Mouse (Mus musculus): ENCODE data around the gene Csnk2b.

The Csnk2b gene

GRCm38 (mm10) chr17:35115046-35116019, 6.5 kb downstream of the Csnk2b start, which contains the start of gene Ly6g5b:
Gene Ly6g5b, minus strand, starts transcription at chr17:35115428.
- DNase-seq, result peak; percentile 73

GRCm38 (mm10) chr17:35111774-35112173, 10.1 kb downstream of the Csnk2b start:
- no peak for DNase-seq

GRCm38 (mm10) chr17:35108097-35108496, 13.8 kb downstream of the Csnk2b start, which contains the start of gene Ly6g5c:
Gene Ly6g5c, plus strand, starts transcription at chr17:35108279.
- no peak for DNase-seq

- no peak for DNase-seq
Observed at GRCm38 (mm10) chr17:35106522-35106921, 15.3 kb downstream of the Csnk2b start.

GRCm38 (mm10) chr17:35105740-35106389, 16.0 kb downstream of the Csnk2b start:
- peak; percentile 56 for DNase-seq

GRCm38 (mm10) chr17:35104754-35105153, 17.1 kb downstream of the Csnk2b start:
- DNase-seq, result no peak

- no peak for DNase-seq
Observed at GRCm38 (mm10) chr17:35104079-35104478, 17.8 kb downstream of the Csnk2b start.

- DNase-seq, result no peak
Observed at GRCm38 (mm10) chr17:35103221-35103690, 18.6 kb downstream of the Csnk2b start.

GRCm38 (mm10) chr17:35102299-35102698, 19.6 kb downstream of the Csnk2b start:
- no peak for DNase-seq

GRCm38 (mm10) chr17:35101161-35101560, 20.7 kb downstream of the Csnk2b start:
- no peak for DNase-seq

GRCm38 (mm10) chr17:35100196-35100765, 21.6 kb downstream of the Csnk2b start:
- DNase-seq, result no peak

- DNase-seq, result peak; percentile 33
Observed at GRCm38 (mm10) chr17:35097164-35097655, 24.6 kb downstream of the Csnk2b start.

GRCm38 (mm10) chr17:35096597-35096996, 25.3 kb downstream of the Csnk2b start:
- DNase-seq, result no peak

- no peak for DNase-seq
Observed at GRCm38 (mm10) chr17:35094475-35095365, 27.1 kb downstream of the Csnk2b start.

- no peak for DNase-seq
Observed at GRCm38 (mm10) chr17:35092403-35093198, 29.3 kb downstream of the Csnk2b start.

- no peak for DNase-seq
Observed at GRCm38 (mm10) chr17:35090166-35090932, 31.5 kb downstream of the Csnk2b start.

- peak; percentile 95 for DNase-seq
Observed at GRCm38 (mm10) chr17:35088825-35089644, 32.8 kb downstream of the Csnk2b start, which contains the start of gene Abhd16a. Gene Abhd16a, plus strand, starts transcription at chr17:35089263.

- DNase-seq, result no peak
Observed at GRCm38 (mm10) chr17:35088151-35088550, 33.7 kb downstream of the Csnk2b start.

GRCm38 (mm10) chr17:35085208-35085865, 36.5 kb downstream of the Csnk2b start, which contains the start of gene Ly6g6f:
Gene Ly6g6f, minus strand, starts transcription at chr17:35085610.
- no peak for DNase-seq

Data from thymus, postnatal 14 days (tissue).